Mouse (Mus musculus) bone marrow, adult 2 months (tissue): ENCODE results near the gene Nol11. TPM values are rescaled to one million over a fixed set of nuclear protein-coding genes. Genes with fewer than 3 reads are reported as not detected.
"Not testable (repeated sequence)": the region's sequence is repeated elsewhere in the genome, so short reads cannot be mapped to it uniquely, and the experiment has no call there.

ENCODE experiments used
- H3K27ac ChIP-seq: fragments of 200-500 bp; 2 replicates; pipeline ENCODE4 v1.5.1; 2012; ENCODE audit warnings: low read depth, mild to moderate bottlenecking, control low read depth, inconsistent platforms, low read length; ENCODE audit not compliant: control insufficient read depth, poor library complexity, insufficient read depth
- H3K4me1 ChIP-seq: fragments of 200-500 bp; 2 replicates; pipeline ENCODE4 v1.6.1; 2011; ENCODE audit warnings: low read length; ENCODE audit not compliant: control insufficient read depth, insufficient read depth
- H3K4me3 ChIP-seq: fragments of 200-500 bp; replicated peaks from 2 replicates; pipeline ENCODE3; 2011; ENCODE audit warnings: mild to moderate bottlenecking, low read depth, low read length, control low read depth; ENCODE audit not compliant: control insufficient read depth
- CTCF ChIP-seq: fragments of 200-500 bp; IDR thresholded peaks from 2 replicates; pipeline ENCODE4 v1.5.1; 2011; ENCODE audit warnings: low read length, control low read depth; ENCODE audit not compliant: control insufficient read depth, insufficient read depth
- POLR2A ChIP-seq: fragments of 200-500 bp; IDR thresholded peaks from 2 replicates; pipeline ENCODE4 v1.6.1; 2011; ENCODE audit warnings: low read depth, mild to moderate bottlenecking, control low read depth, low read length, borderline replicate concordance; ENCODE audit not compliant: control insufficient read depth
- WGBS: fragments of 180-500 bp; shearing (Covaris S2); methylation state at CpG from one replicate; pipeline ENCODE4 v1.1.7; 2018; 5-methylcytosine and 5-hydroxymethylcytosine counted together
- polyA plus RNA-seq: library from polyadenylated mRNA; stranded (reverse); fragments of >200 nt; gene quantifications from 2 replicates; pipeline ENCODE4 v1.2.4, GENCODE M21; 2011; ENCODE audit warnings: low replicate concordance; ENCODE audit not compliant: missing spikeins, insufficient read depth, insufficient read length

The Nol11 gene
- polyA plus RNA-seq, 1 experiment: 27.2 TPM

- WGBS: 76% methylated on average over 7 of the region's 7 CpGs
- H3K4me1 ChIP-seq: no peaks in the 10 kb centered on the region; the same call in 1 of the 2 replicates
- H3K27ac ChIP-seq: no peak overlapping the region
- TF ChIP-seq CTCF (no peak), POLR2A (no peak)
- no peak overlapping the region for H3K4me3 ChIP-seq
Observed at GRCm38 (mm10) chr11:107151809-107152208, 37.4 kb downstream of the Nol11 start.

GRCm38 (mm10) chr11:107143956-107144355 is 45.2 kb downstream of the Nol11 start:
- not testable (repeated sequence) for H3K4me1 ChIP-seq, H3K27ac ChIP-seq, H3K4me3 ChIP-seq
- WGBS: 91% methylated on average over 11 of the region's 11 CpGs

DNA sequence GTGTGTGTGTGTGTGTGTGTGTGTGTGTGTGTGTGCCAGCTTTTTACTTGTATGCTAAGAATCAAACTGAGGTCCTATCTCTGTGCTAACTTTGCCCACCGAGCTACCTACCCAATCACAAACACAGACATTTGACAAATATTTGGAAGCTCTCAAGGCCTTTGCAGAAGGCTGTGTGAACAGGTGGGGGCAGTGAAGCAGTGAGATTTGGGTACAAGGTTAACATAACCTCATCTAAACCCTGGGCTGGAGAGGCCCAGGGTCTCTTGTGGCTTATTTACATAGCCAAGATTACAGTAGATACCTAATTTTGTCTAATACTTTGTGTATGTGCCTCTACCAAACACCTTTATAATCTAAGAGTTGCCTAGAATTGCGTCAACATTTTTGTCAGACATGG is 46.8 kb downstream of the Nol11 start:
- H3K4me1 ChIP-seq: no peaks in the 10 kb centered on the region
- TF ChIP-seq CTCF: no peak
- no peak for TF ChIP-seq POLR2A
- H3K27ac ChIP-seq: no peak overlapping the region
- WGBS: 63% methylated on average over 2 of the region's 2 CpGs
- no peak overlapping the region for H3K4me3 ChIP-seq

DNA sequence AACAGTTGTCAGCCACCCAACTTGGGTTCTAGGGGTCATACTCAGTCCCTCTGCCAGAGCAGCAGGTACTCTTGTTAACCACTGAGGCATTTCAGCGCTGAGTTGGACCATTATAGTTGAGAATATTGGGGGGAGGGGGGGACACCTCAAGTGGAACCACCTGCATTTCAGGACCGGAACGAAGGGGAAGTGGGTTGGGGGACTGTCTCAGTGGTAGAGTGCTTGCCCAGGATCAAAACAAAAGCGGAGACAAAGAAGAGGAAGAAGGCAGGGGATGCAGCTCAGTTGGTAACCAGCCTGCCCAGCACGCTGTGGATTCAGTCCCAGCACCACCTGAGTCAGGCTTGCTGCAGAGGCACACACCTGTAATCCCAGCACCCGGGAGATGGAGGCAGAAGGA is 48.4 kb downstream of the Nol11 start:
- Histone ChIP-seq H3K4me3 (no peak overlapping the region), H3K27ac (no peak overlapping the region), H3K4me1 (no peaks in the 10 kb centered on the region)
- TF ChIP-seq POLR2A (no peak), CTCF (no peak)
- WGBS: 3% methylated on average over 6 of the region's 6 CpGs

DNA sequence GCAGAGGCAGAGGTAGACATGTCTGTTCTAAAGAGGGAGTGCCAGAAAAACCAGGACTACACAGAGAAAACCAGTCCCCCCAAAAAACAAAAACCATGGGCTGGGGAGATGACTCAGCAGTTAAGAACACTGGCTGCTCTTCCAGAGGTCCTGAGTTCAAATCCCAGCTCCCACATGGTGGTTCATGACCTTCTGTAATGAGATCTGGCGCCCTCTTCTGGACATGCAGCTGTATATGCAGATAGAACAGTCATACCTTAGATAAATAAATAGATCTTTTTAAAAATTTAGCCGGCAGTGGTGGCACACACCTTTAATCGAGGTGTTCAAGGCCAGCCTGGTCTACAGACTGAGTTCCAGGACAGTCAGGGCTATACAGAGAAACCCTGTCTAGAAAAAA is 50.5 kb downstream of the Nol11 start:
- Histone ChIP-seq H3K4me3 (no peak overlapping the region), H3K27ac (no peak overlapping the region), H3K4me1 (no peaks in the 10 kb centered on the region)
- WGBS: 58% methylated on average over 3 of the region's 3 CpGs
- no peak for TF ChIP-seq POLR2A
- peak; percentile 32; the same call in 1 of the 2 replicates for TF ChIP-seq CTCF

GRCm38 (mm10) chr11:107137593-107137992 is 51.6 kb downstream of the Nol11 start:
- no peaks in the 10 kb centered on the region for H3K4me1 ChIP-seq
- TF ChIP-seq CTCF (no peak), POLR2A (no peak)
- 93% methylated on average over 6 of the region's 6 CpGs for WGBS

DNA sequence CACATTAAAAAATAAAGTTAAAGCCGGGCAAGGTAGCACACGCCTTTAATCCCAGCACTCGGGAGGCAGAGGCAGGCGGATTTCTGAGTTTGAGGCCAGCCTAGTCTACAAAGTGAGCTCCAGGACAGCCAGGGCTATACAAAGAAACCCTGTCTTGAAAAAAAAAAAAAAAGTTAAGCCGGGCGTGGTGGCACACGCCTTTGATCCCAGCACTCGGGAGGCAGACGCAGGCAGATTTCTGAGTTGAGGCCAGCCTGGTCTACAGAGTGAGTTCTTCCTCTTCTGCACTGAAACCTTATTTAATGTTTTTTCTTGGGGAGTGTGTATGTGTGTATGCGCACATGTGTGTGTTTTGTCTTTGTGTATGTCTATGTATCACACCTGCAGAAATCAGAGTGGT is 52.7 kb downstream of the Nol11 start:
- not testable (repeated sequence) for H3K27ac ChIP-seq, H3K4me3 ChIP-seq, H3K4me1 ChIP-seq
- 90% methylated on average over 10 of the region's 10 CpGs for WGBS

More at GRCm38 (mm10) chr11:107137593-107137992, 51.6 kb downstream of the Nol11 start:
- H3K27ac ChIP-seq: no peak overlapping the region
- no peak overlapping the region for H3K4me3 ChIP-seq

DNA sequence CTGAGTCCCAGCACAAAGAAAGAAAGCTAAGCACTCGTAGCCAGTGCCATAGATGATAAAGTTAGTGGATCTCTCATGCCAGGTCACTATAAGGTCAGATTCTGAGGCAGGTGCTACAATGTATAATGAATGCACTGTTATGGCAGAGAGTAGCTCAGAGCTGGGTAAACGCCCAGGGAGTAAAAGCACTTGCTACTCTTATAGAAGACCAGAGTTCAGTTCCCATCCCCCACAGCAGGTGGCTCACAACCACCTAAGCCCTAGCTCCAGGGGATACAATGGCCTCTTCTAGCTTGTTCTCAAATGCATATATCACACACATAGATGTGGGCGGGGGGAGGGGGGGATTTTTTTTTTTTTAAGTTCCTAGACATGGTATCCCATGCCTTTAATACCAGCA is 53.4 kb downstream of the Nol11 start:
- H3K4me1 ChIP-seq: no peaks in the 10 kb centered on the region
- TF ChIP-seq CTCF (no peak), POLR2A (no peak)
- no peak overlapping the region for H3K27ac ChIP-seq
- 66% methylated on average over 3 of the region's 3 CpGs for WGBS
- no peak overlapping the region for H3K4me3 ChIP-seq

DNA sequence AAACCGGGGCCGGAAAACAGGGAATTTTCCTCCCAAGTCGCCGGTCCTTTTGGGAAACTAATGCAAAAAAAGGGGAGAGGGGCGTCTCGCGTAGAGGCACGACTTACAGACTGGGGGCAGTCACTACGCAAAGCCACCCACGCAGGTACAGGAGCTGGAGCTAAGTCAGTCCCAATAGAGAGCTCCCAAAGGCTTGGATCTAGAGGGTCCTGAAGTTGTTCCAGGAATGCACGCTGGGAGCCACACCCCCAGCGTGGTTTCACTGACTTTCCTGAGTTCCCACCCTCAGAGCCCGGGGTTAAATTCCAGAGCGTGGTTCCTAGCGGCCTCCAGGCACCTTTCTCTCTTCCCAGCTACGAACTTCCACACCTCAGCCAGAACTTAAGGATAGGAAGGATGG is 56.8 kb downstream of the Nol11 start:
- H3K27ac ChIP-seq: peak overlapping the region; percentile 50; the same call in 1 of the 2 replicates
- H3K4me3 ChIP-seq: peak overlapping the region; percentile 57
- 10% methylated on average over 16 of the region's 16 CpGs for WGBS
- no peaks in the 10 kb centered on the region for H3K4me1 ChIP-seq
- TF ChIP-seq CTCF (no peak), POLR2A (no peak)
